Mouse (Mus musculus) hindbrain, embryonic 12.5 days (tissue): ENCODE results near the gene Hecw2. TPM values are rescaled to one million over a fixed set of nuclear protein-coding genes. Genes with fewer than 3 reads are reported as not detected.

ENCODE experiments used
- ATAC-seq: fragments of 200-750 bp; cut with Nextera tagmentation; 2 replicates; pipeline ENCODE4 v1.8.0; 2017; ENCODE audit warnings: moderate TSS enrichment; ENCODE audit not compliant: low FRiP score
- H3K27ac ChIP-seq: fragments of 300-500 bp; sonication (generic); 2 replicates; pipeline ENCODE4 v1.5.1; 2016; ENCODE audit warnings: mild to moderate bottlenecking
- H3K27me3 ChIP-seq: fragments of 300-500 bp; sonication (generic); 2 replicates; pipeline ENCODE4 v1.6.1; 2016; ENCODE audit warnings: mild to moderate bottlenecking
- H3K36me3 ChIP-seq: fragments of 300-500 bp; sonication (generic); 2 replicates; pipeline ENCODE4 v1.6.1; 2016; ENCODE audit warnings: mild to moderate bottlenecking
- H3K4me1 ChIP-seq: fragments of 300-500 bp; sonication (generic); 2 replicates; pipeline ENCODE4 v1.6.1; 2016
- H3K4me2 ChIP-seq: fragments of 300-500 bp; sonication (generic); replicated peaks from 2 replicates; pipeline ENCODE4 v1.6.1; 2016; ENCODE audit warnings: mild to moderate bottlenecking
- H3K4me3 ChIP-seq: fragments of 300-500 bp; sonication (generic); 2 replicates; pipeline ENCODE4 v1.5.1; 2016; ENCODE audit warnings: mild to moderate bottlenecking
- H3K9ac ChIP-seq: fragments of 300-500 bp; sonication (generic); 2 replicates; pipeline ENCODE4 v1.6.1; 2016; ENCODE audit warnings: mild to moderate bottlenecking, moderate library complexity
- H3K9me3 ChIP-seq: fragments of 300-500 bp; sonication (generic); replicated peaks from 2 replicates; pipeline ENCODE4 v1.6.1; 2016; ENCODE audit warnings: mild to moderate bottlenecking
- WGBS: fragments of 180-500 bp; shearing (Covaris S2); methylation state at CpG from one replicate; pipeline ENCODE4 v1.1.7; 2016; 5-methylcytosine and 5-hydroxymethylcytosine counted together
- polyA plus RNA-seq: library from polyadenylated mRNA; unstranded; fragments of >200 nt; fragmentation: Nextera tagmentation; extraction: Ambion mirVana; gene quantifications from 2 replicates; pipeline ENCODE4 v1.2.1, GENCODE M21; 2016

Gene Hecw2
- polyA plus RNA-seq, 1 experiment from 2014 or later: 8.7 TPM

DNA sequence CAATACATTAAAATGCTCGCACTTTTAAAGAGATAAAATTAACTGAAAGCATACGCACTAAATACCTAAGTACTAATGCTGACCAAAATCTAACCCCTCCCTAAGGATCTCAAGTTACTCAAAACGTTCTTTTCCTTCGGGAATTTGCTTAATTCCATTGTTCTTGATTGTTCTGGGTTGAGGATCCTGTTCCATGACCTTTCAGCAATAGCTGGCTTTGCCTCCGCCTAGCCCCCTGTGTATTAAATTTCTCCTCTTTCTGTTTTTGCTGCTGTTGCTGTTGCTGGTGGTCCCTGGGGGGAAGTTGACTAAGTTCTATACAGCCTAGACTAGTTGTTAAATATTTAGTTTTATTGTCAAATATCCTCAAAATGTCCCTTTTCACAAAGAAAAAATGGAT, 85.7 kb downstream of the Hecw2 start:
- H3K36me3 ChIP-seq: no peaks in the 10 kb centered on the region
- H3K9ac ChIP-seq: no peak overlapping the region
- H3K4me3 ChIP-seq: no peak overlapping the region
- no peaks in the 10 kb centered on the region for H3K4me1 ChIP-seq
- H3K9me3 ChIP-seq: no peaks in the 10 kb centered on the region
- 68% methylated on average over 5 of the region's 5 CpGs for WGBS
- H3K4me2 ChIP-seq: no peak overlapping the region
- H3K27ac ChIP-seq: no peak overlapping the region
- no peak for ATAC-seq
- no peaks in the 10 kb centered on the region for H3K27me3 ChIP-seq

DNA sequence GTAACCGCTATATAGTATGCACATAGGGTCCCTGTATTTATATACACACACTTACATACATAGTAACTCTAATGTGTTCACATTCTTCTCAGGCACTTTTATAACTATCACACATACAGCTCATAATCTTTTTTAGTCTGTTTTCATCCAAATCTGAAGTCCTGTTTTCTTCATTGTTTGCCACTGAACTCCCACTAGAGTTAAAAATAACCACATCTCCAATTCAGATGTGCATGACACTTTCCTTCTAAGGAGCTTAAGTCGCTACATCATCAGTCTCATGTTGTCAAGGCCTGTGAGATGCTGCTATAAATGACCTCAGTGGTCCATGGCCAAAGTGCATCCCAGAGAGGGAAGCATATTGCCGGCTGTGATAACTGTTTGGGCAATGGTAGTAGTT, 88.2 kb downstream of the Hecw2 start:
- Histone ChIP-seq H3K27ac (no peak overlapping the region), H3K9me3 (no peaks in the 10 kb centered on the region), H3K4me2 (no peak overlapping the region), H3K27me3 (no peaks in the 10 kb centered on the region), H3K9ac (no peak overlapping the region), H3K4me3 (no peak overlapping the region), H3K4me1 (no peaks in the 10 kb centered on the region), H3K36me3 (no peaks in the 10 kb centered on the region)
- no peak for ATAC-seq
- 93% methylated on average over 3 of the region's 3 CpGs for WGBS

DNA sequence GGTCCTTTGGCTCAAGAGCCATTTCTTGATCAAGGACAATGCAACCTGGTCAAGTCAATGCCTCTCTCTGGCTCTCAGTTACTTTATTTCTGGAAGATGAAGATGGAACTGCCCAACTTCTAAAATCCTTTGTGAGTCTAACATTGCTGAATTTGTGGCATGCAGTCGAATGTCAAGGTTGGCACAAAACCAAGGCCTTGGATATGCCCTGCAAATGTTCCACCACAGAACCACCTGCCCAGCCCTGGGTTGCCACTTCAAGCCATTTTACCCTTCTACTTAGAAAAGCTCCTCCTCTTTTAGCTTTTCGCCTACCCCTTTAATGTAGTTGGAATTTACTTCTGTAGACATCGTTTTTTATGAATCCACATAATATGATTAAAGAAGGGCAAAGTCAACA, 115.3 kb downstream of the Hecw2 start:
- Histone ChIP-seq H3K9ac (no peak overlapping the region), H3K4me1 (no peaks in the 10 kb centered on the region), H3K4me3 (no peak overlapping the region), H3K4me2 (no peak overlapping the region), H3K27me3 (no peaks in the 10 kb centered on the region), H3K27ac (no peak overlapping the region), H3K9me3 (no peaks in the 10 kb centered on the region), H3K36me3 (no peaks in the 10 kb centered on the region)
- no peak for ATAC-seq
- 88% methylated on average over 3 of the region's 3 CpGs for WGBS

DNA sequence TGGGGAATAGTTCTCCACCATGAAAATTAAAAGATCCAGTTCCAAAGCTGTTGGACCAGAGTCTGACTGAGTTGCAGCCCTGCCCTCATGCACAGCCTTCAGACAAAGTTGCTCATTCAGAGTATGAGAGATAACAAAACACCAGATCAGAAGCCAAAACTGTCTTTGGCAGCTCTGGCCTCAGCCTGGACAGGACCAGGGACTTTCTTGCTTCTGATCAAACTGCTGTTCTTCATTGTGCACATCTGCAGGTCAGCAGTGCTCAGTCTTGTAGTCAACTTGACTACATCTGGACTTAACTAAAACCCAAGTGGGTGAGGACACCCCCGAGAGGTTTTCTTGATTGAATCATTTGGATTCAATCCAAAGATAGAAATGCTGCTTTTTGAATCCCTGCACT, 120.5 kb downstream of the Hecw2 start:
- no peak for ATAC-seq
- Histone ChIP-seq H3K36me3 (no peaks in the 10 kb centered on the region), H3K9ac (no peak overlapping the region), H3K27ac (no peak overlapping the region), H3K9me3 (no peaks in the 10 kb centered on the region), H3K4me2 (no peak overlapping the region), H3K4me1 (no peaks in the 10 kb centered on the region), H3K4me3 (no peak overlapping the region), H3K27me3 (no peaks in the 10 kb centered on the region)
- 83% methylated on average over 1 of the region's 1 CpGs for WGBS

GRCm38 (mm10) chr1:54070121-54070520, 124.8 kb downstream of the Hecw2 start:
- H3K4me3 ChIP-seq: no peak overlapping the region
- no peak overlapping the region for H3K9ac ChIP-seq
- H3K27ac ChIP-seq: no peak overlapping the region
- H3K4me2 ChIP-seq: no peak overlapping the region
- H3K27me3 ChIP-seq: no peaks in the 10 kb centered on the region
- ATAC-seq: no peak
- H3K9me3 ChIP-seq: no peaks in the 10 kb centered on the region
- WGBS: 80% methylated on average over 2 of the region's 2 CpGs
- H3K36me3 ChIP-seq: no peaks in the 10 kb centered on the region
- H3K4me1 ChIP-seq: no peaks in the 10 kb centered on the region

- WGBS: 85% methylated on average over 1 of the region's 1 CpGs
- H3K9me3 ChIP-seq: no peaks in the 10 kb centered on the region
- no peaks in the 10 kb centered on the region for H3K4me1 ChIP-seq
- no peak overlapping the region for H3K4me2 ChIP-seq
- no peak overlapping the region for H3K4me3 ChIP-seq
- no peaks in the 10 kb centered on the region for H3K27me3 ChIP-seq
- ATAC-seq: no peak
- no peak overlapping the region for H3K9ac ChIP-seq
- no peak overlapping the region for H3K27ac ChIP-seq
- H3K36me3 ChIP-seq: no peaks in the 10 kb centered on the region
Observed at GRCm38 (mm10) chr1:54068248-54068647, 126.7 kb downstream of the Hecw2 start.

DNA sequence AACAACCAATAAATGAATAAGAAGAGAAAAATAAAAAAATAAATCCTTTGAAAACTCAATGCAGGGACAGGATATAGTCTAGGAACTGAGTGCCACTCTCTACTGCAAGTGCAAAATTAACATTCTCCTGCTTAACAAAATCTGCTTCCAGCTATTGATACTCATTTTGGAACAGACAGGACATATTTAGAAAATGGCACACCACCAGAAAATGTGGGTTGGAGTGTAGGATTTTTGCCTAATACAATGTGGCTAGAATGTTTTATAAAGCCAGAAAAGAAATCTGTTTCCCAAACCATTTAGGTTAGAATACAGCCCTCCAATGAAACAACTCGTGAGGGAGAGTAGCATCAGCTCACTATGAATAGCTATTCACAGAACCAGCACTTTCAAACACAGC, 129.5 kb downstream of the Hecw2 start:
- Histone ChIP-seq H3K27ac (no peak overlapping the region), H3K4me1 (no peaks in the 10 kb centered on the region), H3K4me3 (no peak overlapping the region), H3K4me2 (no peak overlapping the region), H3K36me3 (no peaks in the 10 kb centered on the region), H3K9me3 (no peaks in the 10 kb centered on the region), H3K27me3 (no peaks in the 10 kb centered on the region), H3K9ac (no peak overlapping the region)
- WGBS: 81% methylated on average over 1 of the region's 1 CpGs
- no peak for ATAC-seq

GRCm38 (mm10) chr1:54061078-54061477, 133.9 kb downstream of the Hecw2 start:
- WGBS: 93% methylated on average over 2 of the region's 2 CpGs
- Histone ChIP-seq H3K9me3 (no peaks in the 10 kb centered on the region), H3K4me3 (no peak overlapping the region), H3K36me3 (no peaks in the 10 kb centered on the region), H3K4me1 (no peaks in the 10 kb centered on the region), H3K27me3 (no peaks in the 10 kb centered on the region), H3K9ac (no peak overlapping the region), H3K4me2 (no peak overlapping the region), H3K27ac (no peak overlapping the region)
- no peak for ATAC-seq

DNA sequence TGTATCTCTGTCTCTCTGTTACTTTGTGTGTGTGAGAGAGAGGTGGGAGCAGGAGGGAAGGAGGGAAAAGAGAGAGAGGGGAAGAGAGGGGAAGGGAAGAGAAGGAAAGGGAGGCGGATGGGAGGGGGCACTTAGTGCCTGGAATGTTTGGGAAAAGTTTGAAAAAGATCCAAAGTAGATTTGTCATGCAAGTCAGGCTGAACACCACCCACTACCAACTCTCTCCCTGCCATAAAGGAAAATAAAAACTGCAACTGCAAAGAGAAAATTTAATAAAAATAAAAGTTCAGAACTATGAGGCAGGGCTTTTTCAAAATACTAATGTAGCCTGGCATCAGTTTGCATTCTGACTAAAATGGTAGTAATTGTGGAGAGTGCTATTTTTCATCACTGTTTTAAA, 135.2 kb downstream of the Hecw2 start:
- Histone ChIP-seq H3K4me1 (no peaks in the 10 kb centered on the region), H3K36me3 (no peaks in the 10 kb centered on the region), H3K27me3 (no peaks in the 10 kb centered on the region), H3K9ac (no peak overlapping the region), H3K27ac (no peak overlapping the region), H3K4me2 (no peak overlapping the region), H3K4me3 (no peak overlapping the region), H3K9me3 (no peaks in the 10 kb centered on the region)
- no peak for ATAC-seq
- WGBS: 94% methylated on average over 1 of the region's 1 CpGs

DNA sequence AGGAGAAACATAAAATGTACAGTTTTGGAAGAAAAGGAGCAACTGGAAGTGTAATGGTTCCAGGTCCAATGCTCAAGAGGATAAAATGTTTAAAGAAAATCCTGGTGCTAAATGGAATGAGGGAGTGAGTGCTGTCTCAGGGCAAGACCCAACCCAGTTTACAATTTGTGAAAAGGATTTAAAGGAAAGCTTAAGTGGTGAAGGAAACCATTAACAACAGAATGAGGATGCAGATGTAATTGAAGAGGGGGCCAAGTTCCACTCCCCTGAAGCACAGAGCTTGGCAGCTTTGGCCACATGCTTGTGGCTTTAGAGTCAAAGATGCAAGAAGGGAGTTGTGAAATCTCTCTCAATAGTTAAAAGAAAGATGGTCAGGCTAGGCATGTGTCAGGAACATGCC, 142.2 kb downstream of the Hecw2 start:
- Histone ChIP-seq H3K4me3 (no peak overlapping the region), H3K4me2 (no peak overlapping the region), H3K9me3 (no peaks in the 10 kb centered on the region), H3K9ac (no peak overlapping the region), H3K27ac (no peak overlapping the region), H3K36me3 (no peaks in the 10 kb centered on the region), H3K4me1 (no peaks in the 10 kb centered on the region), H3K27me3 (no peaks in the 10 kb centered on the region)
- ATAC-seq: no peak

DNA sequence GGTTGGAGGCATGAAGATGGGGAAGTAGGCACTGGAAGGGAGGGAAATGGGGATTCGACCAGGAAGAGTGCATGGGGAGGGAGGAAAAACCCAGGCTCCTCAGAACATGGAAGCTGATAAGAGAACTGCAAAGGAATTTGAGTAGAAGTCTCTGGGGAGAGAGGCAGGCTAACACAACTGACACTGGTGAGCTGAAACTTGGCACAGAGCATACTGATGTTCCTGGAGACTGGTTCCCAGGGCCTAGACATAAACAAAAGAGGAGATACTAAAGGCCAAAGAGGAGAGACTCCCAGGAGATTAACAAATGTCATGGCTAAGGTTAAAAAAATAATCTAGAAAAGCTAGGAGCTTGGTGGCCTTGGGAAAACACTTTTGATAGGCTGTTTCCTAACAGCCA, 148.0 kb downstream of the Hecw2 start:
- Histone ChIP-seq H3K9me3 (no peaks in the 10 kb centered on the region), H3K27me3 (no peaks in the 10 kb centered on the region), H3K4me3 (no peak overlapping the region), H3K27ac (no peak overlapping the region), H3K4me2 (no peak overlapping the region), H3K4me1 (no peaks in the 10 kb centered on the region), H3K36me3 (no peaks in the 10 kb centered on the region), H3K9ac (no peak overlapping the region)
- WGBS: 69% methylated on average over 1 of the region's 1 CpGs
- no peak for ATAC-seq

GRCm38 (mm10) chr1:54039062-54039461, 155.9 kb downstream of the Hecw2 start:
- 48% methylated on average over 2 of the region's 2 CpGs for WGBS
- no peak overlapping the region for H3K27ac ChIP-seq
- H3K4me2 ChIP-seq: no peak overlapping the region
- H3K9me3 ChIP-seq: no peaks in the 10 kb centered on the region
- no peaks in the 10 kb centered on the region for H3K36me3 ChIP-seq
- ATAC-seq: no peak
- H3K27me3 ChIP-seq: no peaks in the 10 kb centered on the region
- no peaks in the 10 kb centered on the region for H3K4me1 ChIP-seq
- H3K9ac ChIP-seq: no peak overlapping the region
- H3K4me3 ChIP-seq: no peak overlapping the region

GRCm38 (mm10) chr1:54017686-54018085, 177.3 kb downstream of the Hecw2 start:
- Histone ChIP-seq H3K9me3 (no peaks in the 10 kb centered on the region), H3K4me1 (0 out of 2 replicates have a peak, but pooled peaks cover 4% of the 10 kb centered on the region), H3K27ac (no peak overlapping the region), H3K27me3 (no peaks in the 10 kb centered on the region), H3K36me3 (no peaks in the 10 kb centered on the region), H3K4me2 (no peak overlapping the region), H3K9ac (no peak overlapping the region), H3K4me3 (no peak overlapping the region)
- WGBS: 86% methylated on average over 2 of the region's 2 CpGs
- ATAC-seq: no peak

DNA sequence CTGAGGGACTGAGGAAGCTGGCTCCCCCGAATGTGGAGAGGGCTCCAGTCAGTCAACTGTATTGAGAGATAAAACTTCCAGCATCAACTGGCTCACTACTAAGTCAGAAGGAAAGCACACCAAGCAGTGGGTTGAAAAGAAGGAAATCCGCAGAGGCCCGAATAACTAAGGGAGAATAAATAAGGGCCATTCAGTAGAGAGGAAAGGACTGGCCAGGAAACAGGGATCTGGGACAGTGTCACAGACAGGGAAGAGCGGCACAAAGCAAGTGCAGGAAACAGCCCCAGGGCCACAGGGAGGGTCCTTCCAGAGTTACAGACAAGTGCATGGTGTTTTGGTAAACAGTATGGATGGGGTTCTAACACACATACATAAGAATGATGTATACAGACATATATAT, 179.2 kb downstream of the Hecw2 start:
- WGBS: 59% methylated on average over 4 of the region's 4 CpGs
- Histone ChIP-seq H3K9me3 (no peaks in the 10 kb centered on the region), H3K9ac (no peak overlapping the region), H3K27ac (no peak overlapping the region), H3K36me3 (no peaks in the 10 kb centered on the region), H3K27me3 (no peaks in the 10 kb centered on the region), H3K4me2 (no peak overlapping the region), H3K4me3 (no peak overlapping the region), H3K4me1 (0 out of 2 replicates have a peak, but pooled peaks cover 6% of the 10 kb centered on the region)
- ATAC-seq: no peak
